Mouse (Mus musculus) left cerebral cortex, adult 11 months (tissue): ENCODE data around the gene Wfs1.
A peak's percentile ranks its signal among the peaks of the same experiment; 100 is the strongest.
"Not testable (repeated sequence)": the region's sequence is repeated elsewhere in the genome, so short reads cannot be mapped to it uniquely, and the experiment has no call there.

Source experiments
- DNase-seq: peaks from one replicate; pipeline ENCODE4 v3.0.0; 2022; ENCODE audit warnings: low spot score

Gene Wfs1

DNA sequence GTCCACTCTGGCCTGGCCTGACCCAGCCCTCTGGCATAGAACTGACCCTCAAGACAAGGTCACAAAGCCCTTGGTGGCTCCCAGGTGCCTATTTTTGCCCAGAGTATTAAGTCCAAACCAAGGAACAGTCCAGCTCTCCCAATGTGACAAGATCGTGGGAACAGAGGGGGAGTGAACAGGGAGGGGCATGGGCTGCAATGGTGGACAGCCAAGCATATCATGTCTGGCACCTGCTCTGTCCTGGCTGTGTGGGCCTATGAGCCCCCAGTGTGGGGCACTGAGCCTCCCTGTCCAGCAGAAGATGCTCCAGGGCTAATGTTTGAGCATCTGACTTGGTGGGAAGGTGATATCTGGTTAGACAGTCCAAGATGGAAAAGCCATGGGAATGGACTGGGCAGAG, 2.4 kb downstream of the Wfs1 start:
- DNase-seq = no peak

DNA sequence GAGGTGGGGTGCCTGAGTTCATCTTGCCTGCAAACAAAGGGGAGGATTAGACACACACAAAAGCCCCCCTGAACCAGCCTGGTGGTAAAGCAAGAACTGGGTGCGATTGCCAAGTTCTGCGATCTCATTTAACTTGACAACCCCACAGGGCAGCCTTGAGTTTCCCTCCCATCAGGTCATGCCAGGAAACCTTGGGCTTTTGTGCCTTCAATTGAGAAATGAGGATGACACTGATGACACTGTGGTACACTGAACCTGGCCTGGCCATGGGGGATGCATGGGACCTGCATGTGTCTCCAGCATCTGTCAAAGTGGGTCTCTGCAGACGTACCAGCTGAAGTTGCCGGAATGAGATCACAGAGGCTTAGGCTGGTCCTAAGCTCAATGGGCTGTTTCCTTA, 6.7 kb downstream of the Wfs1 start:
- DNase-seq = no peak

DNA sequence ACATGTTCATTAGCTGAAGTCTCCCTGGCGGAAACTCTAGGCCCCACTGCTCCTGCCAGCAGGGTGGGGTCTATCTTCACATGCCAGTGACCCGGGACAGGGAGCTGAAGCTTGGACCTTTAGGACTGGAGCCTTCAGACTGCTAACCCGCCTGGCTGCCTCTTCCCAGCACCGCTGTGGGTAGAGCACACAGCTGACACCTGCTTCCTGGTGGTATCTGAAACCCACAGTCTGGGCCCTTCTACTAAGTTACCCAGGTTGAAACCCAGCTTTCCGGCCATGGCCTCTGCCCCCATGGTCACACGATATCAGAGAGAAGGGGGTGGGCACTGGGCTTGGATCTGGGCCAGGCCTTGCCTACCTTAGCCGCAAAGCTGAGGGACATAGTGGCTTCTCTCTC, 9.4 kb downstream of the Wfs1 start:
- no peak for DNase-seq

DNA sequence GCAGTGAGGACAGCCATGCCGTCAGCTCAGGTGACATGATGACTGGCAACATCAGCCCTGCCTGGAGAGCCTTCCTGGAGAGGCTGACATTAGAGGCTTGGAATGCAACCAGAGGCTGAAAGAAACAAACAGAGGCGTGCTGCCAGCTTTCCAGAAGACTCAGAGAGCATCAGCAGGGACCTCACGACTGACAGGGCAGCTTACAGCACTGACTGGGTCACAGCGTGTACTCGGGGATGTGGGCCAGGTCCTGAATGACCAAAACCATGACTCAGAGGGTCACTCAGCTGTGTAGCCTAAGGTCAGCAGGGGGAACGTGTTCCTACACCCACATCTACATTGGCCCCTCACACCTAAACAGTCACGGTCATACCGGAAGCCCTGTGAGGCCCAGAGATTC, 10.0 kb downstream of the Wfs1 start:
- DNase-seq = no peak

DNA sequence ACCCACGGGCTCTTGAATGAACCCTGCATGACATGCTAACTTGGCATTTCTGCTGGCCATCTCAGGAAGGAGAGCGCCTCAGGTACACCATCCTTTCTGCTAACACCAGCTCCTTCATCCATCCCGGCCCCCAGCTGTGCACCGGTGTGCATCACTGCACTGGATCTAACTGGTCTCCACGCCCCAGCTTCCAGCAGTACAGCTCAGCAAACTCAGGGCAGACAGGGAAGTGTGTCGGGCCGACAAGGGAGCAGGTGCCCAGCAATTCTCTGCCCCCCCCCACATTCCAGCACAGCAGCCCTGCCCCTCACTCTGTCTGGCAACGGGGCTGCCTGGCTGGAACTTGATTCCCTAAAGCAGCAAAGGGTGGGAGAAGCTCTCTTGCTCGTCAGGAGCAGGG, 11.2 kb downstream of the Wfs1 start:
- no peak for DNase-seq

DNA sequence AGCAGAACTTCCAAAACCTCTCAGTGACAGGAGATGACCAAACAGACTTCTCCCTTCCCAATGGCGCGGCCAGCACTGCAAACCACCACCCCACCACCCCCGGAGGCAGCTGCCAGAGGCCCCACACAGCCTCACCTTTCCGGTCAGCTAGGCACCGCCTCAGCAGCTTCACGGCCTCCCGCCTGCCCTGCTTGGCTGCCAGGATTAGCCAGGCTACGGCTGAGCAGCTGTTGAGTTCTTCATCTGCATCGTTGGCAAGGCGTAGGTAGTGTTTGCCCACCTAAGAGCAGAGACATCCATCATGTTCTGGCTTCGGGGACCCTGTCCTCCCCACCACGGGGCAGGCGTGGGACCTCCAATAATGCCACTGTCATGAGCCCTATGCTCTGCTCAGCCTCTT, 13.7 kb downstream of the Wfs1 start:
- DNase-seq = no peak

DNA sequence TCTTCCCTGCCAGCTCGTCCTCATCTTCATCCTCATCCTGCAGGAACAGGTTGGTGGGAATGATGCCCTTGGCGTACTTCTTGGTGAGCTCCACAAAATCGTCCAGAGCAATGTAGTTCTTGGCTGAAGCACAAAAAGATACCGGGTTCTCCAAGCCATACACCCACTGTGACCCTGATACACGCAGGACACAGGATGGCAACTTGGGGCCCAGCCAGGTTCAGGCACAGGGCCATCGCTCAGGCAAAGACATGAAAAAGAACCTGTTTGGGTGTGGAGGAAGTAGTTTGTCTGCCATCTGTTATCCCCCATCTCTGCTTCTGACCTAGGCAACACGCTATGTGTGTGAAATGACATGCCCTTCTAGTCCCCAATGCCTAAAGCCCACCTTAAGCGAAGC, 17.4 kb downstream of the Wfs1 start:
- DNase-seq = no peak

DNA sequence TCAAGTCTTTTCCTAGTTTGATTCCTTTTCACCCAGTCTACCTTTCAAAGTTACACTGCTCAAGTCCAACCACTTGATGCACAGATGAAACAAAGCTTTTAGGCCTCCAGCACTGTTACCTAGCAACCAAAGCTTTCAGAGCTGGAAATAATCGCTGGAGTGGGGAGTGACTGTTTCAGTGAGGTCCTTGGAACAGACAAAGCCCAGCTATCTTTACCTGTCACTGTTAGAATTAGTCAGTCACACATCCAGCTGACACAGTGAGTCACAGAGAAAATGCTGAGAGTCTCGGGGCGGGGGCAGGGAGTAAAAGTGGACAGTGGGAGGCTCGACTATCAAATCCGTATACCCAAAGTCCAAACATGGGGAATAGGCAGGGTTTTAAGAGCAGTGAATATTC, 28.5 kb downstream of the Wfs1 start:
- DNase-seq = no peak

DNA sequence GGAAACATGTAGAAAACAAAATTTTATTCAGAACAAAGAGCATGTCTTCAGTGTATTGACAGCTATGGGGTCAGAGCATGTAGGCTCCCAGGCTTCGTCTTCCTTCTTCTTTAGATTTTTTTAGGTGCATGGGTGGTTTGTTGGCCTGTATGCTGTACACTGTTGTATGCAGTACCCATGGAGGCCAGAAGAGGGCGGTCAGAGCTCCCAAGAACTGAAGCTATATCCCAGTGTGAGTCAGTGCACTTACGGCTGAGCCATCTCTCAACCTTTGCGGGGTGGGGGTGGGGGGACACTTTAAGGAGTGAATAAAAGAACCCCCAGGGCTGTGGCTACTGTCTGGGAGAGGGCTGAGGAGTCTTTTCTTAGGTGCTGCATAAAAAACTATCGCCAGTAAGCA, 30.2 kb downstream of the Wfs1 start:
- DNase-seq = peak; percentile 73

DNA sequence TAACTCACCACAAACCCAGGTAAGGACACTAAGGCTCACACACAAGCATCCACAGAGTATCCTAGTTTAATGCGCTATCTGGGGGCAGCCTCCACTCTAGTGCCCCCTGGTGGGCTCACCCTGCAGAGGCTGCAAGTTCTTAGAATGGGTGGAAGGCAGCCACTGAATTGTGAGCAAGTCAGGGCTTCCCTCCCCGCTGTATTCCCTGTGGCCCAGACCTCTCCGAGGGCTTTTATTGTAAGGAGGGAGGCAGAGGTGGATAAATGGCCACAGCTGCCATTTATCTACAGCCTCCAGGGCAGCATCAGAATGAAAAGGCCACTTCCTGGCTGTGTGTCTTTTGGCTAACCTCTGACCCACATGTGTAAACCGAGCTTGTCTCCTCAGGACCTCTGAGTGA, 33.6 kb downstream of the Wfs1 start:
- DNase-seq = no peak

DNA sequence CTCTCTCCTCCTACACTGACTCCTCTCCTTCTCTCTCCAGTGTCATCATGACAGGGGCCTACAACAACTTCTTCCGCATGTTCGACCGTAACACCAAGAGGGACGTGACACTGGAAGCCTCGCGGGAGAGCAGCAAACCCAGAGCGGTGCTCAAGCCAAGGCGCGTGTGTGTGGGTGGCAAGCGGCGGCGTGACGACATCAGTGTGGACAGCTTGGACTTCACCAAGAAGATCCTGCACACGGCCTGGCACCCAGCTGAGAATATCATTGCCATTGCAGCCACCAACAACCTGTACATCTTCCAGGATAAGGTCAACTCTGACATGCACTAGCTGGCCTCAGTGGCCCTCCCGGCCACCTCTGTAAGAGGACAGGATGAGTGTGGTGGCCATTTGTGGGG, 36.7 kb downstream of the Wfs1 start:
- DNase-seq = no peak

DNA sequence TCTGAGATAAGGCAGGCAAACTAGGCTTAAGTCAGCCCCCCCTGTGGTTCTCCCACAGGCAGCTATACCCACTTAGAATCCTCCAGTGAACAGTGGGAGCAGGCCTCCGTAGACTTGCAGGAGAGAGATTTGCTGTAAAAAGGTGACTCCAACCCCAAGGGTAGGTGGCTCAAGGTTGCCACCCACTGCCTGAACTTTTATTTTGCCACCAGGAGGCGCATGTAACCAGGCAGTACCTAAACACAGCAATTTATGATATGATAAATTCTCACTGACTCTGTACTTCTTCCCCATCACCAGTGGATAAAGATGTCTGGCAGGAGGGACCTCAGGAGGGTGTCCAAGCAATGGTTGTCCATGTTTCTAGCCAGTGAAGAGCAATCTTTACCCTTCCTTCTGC, 38.1 kb downstream of the Wfs1 start:
- DNase-seq = no peak

DNA sequence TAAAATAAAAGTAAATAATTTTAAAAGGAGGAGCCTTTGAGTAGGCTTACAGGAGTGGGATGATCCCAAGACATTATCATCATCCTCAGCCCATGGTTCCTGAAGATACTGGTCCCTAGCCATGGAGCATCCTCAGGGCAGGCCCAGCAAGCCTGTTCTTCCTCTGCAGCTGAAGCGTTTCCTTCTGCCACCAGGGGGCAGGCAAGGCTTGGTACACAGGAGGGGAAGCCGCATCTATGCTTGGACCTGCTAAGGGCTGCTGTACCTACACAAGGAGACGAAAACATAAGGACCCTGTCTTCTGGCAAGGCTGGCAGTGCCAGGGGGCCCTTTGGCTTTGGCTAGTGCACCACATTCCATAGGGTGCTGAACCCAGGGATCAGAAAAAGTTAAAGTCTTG, 40.2 kb downstream of the Wfs1 start:
- peak; percentile 68 for DNase-seq

DNA sequence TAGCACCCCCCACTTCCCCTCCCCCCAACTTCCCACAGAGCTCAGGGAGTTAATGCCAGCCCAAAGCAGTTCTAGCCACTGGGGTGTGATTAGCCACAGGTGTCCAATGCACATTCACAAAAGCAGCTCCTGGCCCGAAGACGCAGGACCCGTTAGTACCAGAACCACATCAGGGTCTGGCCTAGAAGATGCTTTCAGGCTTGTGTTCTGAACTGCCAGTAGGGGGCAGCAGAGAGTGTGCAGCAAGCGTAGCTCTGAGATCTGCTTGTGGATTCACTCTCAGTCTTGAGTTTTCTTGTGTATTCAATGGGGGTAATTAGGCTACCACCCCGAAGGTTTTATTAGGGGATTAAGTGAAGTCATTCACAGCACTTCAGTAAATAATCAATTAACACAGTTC, 42.6 kb downstream of the Wfs1 start:
- no peak for DNase-seq

DNA sequence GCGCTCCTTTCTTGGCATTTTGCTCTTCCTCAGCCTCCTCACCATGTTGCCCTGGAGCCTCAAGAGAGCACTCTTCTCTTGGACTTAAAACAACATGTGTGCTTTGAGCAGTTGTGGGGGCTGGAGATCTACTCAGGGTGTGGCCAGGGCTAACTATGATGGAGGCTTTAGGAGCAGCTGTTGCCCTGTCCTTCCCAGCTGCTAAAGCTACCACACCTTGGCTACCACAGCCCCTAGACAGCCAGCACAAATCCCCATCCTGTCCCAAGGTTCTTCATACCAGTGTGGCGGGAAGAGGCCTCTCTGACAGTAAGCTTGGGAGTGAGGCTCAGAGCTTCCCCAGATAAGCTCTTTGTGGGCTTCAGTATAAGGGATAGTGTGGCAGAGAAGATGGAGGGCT, 43.3 kb downstream of the Wfs1 start:
- no peak for DNase-seq

DNA sequence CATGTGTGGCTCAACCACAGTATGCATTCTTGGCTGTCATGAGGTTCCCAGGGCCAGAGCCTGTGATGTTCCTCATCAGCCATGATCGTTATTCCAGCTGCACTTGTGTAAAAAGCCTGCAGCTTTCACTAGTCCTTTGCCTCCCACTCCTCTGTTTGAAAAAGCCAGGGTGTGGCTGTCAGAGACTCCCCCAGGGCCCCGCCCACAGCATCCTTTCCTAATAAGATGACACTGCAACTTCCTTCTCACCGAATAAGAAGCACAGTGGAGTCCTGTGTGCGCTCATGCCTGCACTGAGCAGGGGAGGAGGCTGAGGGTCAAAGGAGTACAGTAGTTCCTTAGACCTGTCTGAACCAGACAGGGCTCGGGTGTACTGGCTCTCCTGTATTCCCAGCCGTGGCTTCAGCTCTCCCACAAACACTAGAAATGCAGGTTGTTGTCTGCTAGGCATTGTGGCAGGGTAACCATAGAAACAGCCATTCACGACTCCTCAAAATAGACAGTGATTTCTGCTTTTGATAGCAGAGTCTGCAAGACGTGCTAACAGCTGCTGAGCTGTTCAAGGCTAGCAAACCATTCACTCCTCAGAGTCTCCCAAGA, 43.8 kb downstream of the Wfs1 start:
- peak; percentile 69 for DNase-seq

DNA sequence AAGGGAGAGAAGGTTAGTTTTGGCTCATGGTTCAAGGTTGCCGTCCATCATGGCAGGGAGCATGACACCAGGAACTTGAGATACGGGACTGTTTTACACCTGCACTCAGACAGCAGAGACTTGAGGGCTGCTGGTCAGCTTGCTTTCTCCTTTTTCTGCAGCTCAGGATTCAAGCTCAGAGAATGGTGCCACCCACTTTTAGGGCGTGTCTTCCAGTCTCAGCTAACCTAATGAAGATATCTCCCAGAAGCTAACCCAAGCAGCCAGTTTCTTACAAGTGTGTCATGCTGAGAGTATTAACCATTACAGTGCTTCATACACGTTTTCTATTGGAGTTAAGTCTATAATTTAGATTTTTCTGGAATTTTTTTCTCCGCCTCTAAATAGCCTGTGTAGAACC, 44.5 kb downstream of the Wfs1 start:
- no peak for DNase-seq

DNA sequence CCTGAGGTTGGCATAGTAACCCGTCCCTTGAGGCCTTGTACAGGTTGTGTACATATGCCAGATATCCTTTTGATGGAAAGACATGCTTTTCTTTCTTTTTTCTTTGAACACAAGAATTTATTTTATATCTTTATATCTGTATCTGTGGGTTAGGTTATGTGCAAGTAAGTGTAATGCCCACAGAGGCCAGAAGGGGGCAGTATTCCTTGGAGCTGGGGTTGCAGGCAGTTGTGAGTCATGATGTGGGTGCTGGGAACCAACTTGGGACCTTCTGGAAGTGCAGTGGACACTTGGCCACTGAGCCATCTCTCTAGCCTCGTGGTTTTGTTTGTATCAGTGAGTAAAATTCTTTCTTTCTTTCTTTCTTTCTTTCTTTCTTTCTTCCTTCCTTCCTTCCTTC, 46.6 kb downstream of the Wfs1 start:
- no peak for DNase-seq

DNA sequence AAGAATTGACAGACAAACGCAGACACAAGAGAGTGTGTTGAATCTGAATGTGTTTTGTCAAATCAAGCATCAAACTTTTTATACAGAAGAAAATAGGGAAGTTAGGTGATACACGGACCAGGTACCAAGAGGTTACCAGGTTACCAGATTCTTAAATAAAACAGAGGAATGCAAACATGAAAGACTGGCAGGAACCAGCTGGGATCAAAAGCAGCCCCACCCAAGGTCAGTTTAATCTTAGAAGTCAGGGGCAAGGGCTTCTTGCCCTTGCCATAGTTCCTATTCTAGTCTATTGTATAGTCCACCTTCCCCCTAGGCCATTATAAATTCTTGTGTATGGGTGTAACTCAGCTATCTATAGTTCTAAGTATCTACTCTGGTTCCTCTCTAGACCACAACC, 50.0 kb downstream of the Wfs1 start:
- DNase-seq = not testable (repeated sequence)

DNA sequence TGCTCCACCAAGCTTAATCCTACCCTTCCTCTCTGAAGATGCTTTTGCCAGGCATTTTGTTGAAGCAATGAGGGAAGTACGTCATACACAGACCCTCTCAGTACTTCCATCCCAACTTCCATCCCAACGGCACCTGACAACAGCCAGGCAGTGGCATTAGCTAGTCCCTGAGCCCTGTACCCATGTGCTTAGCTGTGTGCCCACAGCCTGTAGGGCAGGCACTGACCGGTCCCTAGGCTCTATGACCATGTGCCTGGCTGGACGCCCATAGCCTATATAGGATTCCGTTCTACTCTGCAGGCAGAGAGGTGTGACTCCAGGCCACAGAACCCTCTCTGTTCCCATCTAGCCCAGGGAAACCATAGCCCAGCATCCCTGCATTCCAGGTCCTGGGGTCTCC, 51.0 kb downstream of the Wfs1 start:
- no peak for DNase-seq

DNA sequence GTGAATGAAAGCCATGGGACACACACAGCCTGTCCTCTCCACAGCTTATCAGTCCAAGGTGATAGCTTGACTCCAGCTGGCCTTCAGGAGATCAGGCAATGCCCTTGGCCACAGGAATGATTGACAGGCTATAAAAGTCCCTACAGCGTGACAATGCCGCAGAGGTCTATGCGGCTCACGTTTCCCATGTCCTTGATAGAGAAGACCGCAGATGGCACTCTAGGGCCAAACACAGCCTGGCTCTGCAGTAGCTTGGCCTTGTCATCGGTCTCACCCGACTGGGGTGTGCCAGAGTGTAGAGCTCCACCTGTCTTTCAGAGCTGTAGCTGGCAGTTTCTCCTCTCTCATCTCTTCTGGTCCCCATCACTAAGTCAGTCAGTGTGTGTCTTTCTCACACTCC, 52.5 kb downstream of the Wfs1 start:
- DNase-seq = no peak

DNA sequence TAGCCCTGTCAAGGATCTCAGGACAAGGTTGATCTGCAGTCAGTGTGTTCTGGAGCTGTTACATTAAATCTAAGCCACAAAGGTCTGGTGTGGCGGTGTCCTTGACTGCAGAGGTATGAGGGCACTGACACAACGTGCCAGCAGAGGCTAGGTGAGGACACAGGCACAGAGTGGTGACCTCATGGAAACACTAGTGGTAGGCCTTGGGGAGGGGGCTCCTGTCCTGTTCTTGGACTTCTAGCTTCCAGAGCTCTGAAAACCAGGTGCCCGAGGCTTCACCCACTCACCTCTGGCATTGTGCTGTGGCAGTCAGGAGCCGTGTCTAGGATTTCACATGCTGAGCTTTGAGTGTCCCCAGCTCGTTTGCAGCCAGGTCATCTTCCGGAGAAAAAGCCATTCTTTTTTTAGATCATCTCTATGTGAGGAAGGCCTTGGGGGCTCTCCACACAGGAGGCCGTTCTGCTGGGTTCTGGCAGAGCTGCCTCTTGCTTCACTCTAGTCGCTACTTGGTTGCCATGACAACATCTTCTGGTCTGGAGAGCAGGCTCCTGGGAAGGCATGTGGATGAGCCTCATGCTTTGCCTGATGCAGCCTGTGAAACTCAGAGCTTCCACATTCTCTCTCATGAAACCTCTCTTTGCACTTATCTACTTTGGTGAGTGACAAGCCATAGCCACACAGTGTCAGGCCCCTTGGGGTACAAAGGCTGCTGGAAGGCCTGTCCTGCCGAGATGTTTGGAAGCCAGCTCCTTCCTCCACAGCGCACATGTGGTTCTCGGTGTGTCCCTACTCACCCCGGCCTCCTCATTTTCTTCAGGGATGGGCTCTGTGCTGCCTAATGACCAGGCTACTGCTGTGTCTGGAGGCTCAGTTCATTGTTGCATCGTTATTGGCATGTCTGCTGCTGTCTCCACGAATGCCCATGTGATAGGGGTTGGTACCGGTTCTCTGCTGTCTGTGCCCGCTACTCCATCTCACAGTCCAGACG, 53.2 kb downstream of the Wfs1 start:
- DNase-seq = peak; percentile 66

DNA sequence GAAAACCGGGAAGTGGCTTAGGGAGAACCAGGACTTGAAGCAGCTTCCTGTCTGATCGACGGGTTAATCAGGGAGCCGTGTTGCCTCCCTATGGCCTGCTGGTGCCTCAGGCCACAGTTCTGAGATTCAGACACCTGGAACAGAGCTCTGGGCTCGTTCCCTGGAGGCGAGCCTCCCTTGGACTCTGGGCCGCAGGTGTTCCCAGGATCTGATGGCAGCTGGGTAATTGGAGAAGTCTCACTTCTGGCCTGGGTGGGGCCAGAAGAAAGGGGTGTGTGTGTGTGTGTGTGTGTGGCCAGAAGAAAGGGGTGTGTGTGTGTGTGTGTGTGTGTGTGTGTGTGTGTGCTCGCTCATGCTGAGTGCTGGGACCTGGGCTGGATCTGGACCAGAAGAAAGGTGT, 55.6 kb downstream of the Wfs1 start:
- DNase-seq = no peak

DNA sequence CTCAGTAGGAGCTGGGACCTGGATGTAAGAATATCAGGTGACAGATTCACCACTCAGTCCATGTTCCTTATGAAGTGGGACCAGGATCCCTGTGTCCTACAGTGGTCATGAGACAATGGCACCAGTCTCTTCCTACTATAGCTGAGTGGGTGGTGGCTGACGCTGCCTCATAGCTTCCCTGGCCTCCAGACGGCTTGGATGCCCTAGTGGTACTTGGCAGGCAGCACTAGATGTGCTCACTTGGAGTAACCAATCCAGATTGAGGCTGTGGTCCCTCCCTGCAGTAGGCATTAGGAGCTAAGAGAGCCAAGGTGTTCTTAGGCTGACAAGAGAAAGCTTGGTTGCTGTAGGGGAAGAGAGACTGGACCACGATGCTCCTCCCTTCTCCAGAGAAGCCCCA, 59.6 kb downstream of the Wfs1 start:
- DNase-seq = no peak
